Comparison of ENCODE assay signal across 8 mouse cellular contexts in genomic region chr17:83890373-83890696, GRCm38 (mm10). TPM values are rescaled to one million over a fixed set of nuclear protein-coding genes. Genes with fewer than 3 reads are reported as not detected.
DNase-seq lines count a peak whose midpoint lies in the region; ATAC-seq lines count a peak whose summit lies in the region.

No protein-coding gene starts in this region.

- H3K36me3 ChIP-seq in kidney, embryonic 14.5 days (ENCODE audit: control insufficient read depth, insufficient read depth, low read length): no peaks in the 10 kb centered on the region
- H3K36me3 ChIP-seq in embryonic facial prominence, embryonic 12.5 days: no peaks in the 10 kb centered on the region
- no peaks in the 10 kb centered on the region for H3K36me3 ChIP-seq in limb, embryonic 15.5 days

- no peaks in the 10 kb centered on the region for H3K27me3 ChIP-seq in kidney, embryonic 14.5 days (ENCODE audit: control insufficient read depth, insufficient read depth, low read length)
- no peaks in the 10 kb centered on the region for H3K27me3 ChIP-seq in embryonic facial prominence, embryonic 12.5 days
- H3K27me3 ChIP-seq in limb, embryonic 15.5 days: no peaks in the 10 kb centered on the region

- peaks cover 17% of the 10 kb centered on the region for H3K4me1 ChIP-seq in kidney, embryonic 14.5 days (ENCODE audit: control insufficient read depth, insufficient read depth, low read length)
- H3K4me1 ChIP-seq in embryonic facial prominence, embryonic 12.5 days: peaks cover 20% of the 10 kb centered on the region
- peaks cover 55% of the 10 kb centered on the region for H3K4me1 ChIP-seq in limb, embryonic 15.5 days

- DNase-seq in kidney, postnatal 4 days: no peak
- peak; percentile 9 for DNase-seq in embryo, embryonic 11 days
- DNase-seq in right cerebral cortex, postnatal 14 days: no peak
- no peak for DNase-seq in thymus, adult 18-20 months
- DNase-seq in left cerebral cortex, postnatal 10 days (ENCODE audit: extremely low spot score in 1 of 2, low spot score in 2 of 2): no peak

- intact Hi-C loops in left cerebral cortex, postnatal 10 days (cut with DNase I): no loop called here

- no peaks in the 10 kb centered on the region for H3K9me3 ChIP-seq in kidney, embryonic 14.5 days (ENCODE audit: control insufficient read depth, low read length)
- H3K9me3 ChIP-seq in embryonic facial prominence, embryonic 12.5 days: no peaks in the 10 kb centered on the region
- H3K9me3 ChIP-seq in limb, embryonic 15.5 days: no peaks in the 10 kb centered on the region

- no peak overlapping the region for H3K9ac ChIP-seq in kidney, embryonic 14.5 days (ENCODE audit: low read depth, low read length)
- H3K9ac ChIP-seq in embryonic facial prominence, embryonic 12.5 days: no peak overlapping the region
- H3K9ac ChIP-seq in limb, embryonic 15.5 days: no peak overlapping the region

- peak overlapping the region; percentile 86 for H3K27ac ChIP-seq in kidney, embryonic 14.5 days (ENCODE audit: low read depth, low read length)
- H3K27ac ChIP-seq in embryonic facial prominence, embryonic 12.5 days: peak overlapping the region; percentile 65
- peak overlapping the region; percentile 91 for H3K27ac ChIP-seq in limb, embryonic 15.5 days

- ATAC-seq in kidney, embryonic 14.5 days (ENCODE audit: low FRiP score, low TSS enrichment): peak; percentile 20; the same call in 1 of the 2 replicates
- ATAC-seq in embryonic facial prominence, embryonic 12.5 days (ENCODE audit: insufficient number of reproducible peaks, insufficient read depth, low FRiP score, low TSS enrichment): no peak
- no peak for ATAC-seq in limb, embryonic 15.5 days (ENCODE audit: insufficient number of reproducible peaks, low FRiP score, low TSS enrichment, low read depth)

- H3K4me3 ChIP-seq in kidney, embryonic 14.5 days (ENCODE audit: low read length): no peak overlapping the region
- H3K4me3 ChIP-seq in embryonic facial prominence, embryonic 12.5 days: no peak overlapping the region
- H3K4me3 ChIP-seq in limb, embryonic 15.5 days: no peak overlapping the region

- 21% methylated on average over 5 of the region's 5 CpGs for WGBS in kidney, embryonic 14.5 days
- WGBS in embryonic facial prominence, embryonic 12.5 days: 73% methylated on average over 5 of the region's 5 CpGs
- WGBS in limb, embryonic 15.5 days: 32% methylated on average over 5 of the region's 5 CpGs

- H3K4me2 ChIP-seq in kidney, embryonic 14.5 days (replicated peaks; ENCODE audit: low read depth, low read length): no peak overlapping the region
- no peak overlapping the region for H3K4me2 ChIP-seq in embryonic facial prominence, embryonic 12.5 days (replicated peaks)
- no peak overlapping the region for H3K4me2 ChIP-seq in limb, embryonic 15.5 days

RNA-seq across cellular contexts. Expression of gene Haao, which starts 42.6 kb away (rescaled TPM):
- 0.72 and 0.91 TPM in 2 replicates for polyA plus RNA-seq in kidney, embryonic 14.5 days (2014; fragmentation: Nextera tagmentation; extraction: Ambion mirVana)
- polyA plus RNA-seq in embryonic facial prominence, embryonic 12.5 days (2016; fragmentation: Nextera tagmentation; extraction: Ambion mirVana): 0.20 and 0.90 TPM in 2 replicates
- 1.4 and 2.2 TPM in 2 replicates for polyA plus RNA-seq in limb, embryonic 15.5 days (2015; fragmentation: Nextera tagmentation; extraction: Ambion mirVana)
- total RNA-seq in left cerebral cortex, postnatal 10 days (2021): not detected
